Mouse (Mus musculus) liver, embryonic 14 days (tissue): ENCODE data around the gene Parvg. TPM values are rescaled to one million over a fixed set of nuclear protein-coding genes. Genes with fewer than 3 reads are reported as not detected.

Experiments
- polyA plus RNA-seq: library from polyadenylated mRNA; depleted of rRNA; stranded (reverse); fragments of >200 nt; gene quantifications from 2 replicates; pipeline ENCODE4 v1.2.3, GENCODE M21; 2012; rRNA removed

The Parvg gene
- 7.5 and 9.8 TPM in 2 replicates for polyA plus RNA-seq

GRCm38 (mm10) chr15:84323966-84324869 is at the start of gene Parvg:
Parvg (plus strand) TSS chr15:84324026.

Other genes with a start within 250 kb of the Parvg start
- gene Sult4a1, start 218.3 kb upstream of the Parvg start, polyA plus RNA-seq, result 0.06 and 0.07 TPM in 2 replicates
- gene Pnpla5, start 200.9 kb upstream of the Parvg start, polyA plus RNA-seq, result 0.02 and 0.03 TPM in 2 replicates
- gene Pnpla3, start 156.2 kb upstream of the Parvg start, polyA plus RNA-seq, result 3.2 and 4.3 TPM in 2 replicates
- gene Samm50, start 131.8 kb upstream of the Parvg start, polyA plus RNA-seq, result 10.3 and 14.2 TPM in 2 replicates
- 20.0 and 24.9 TPM in 2 replicates for gene Parvb, start 92.0 kb upstream of the Parvg start, polyA plus RNA-seq
- gene Shisal1, start 123.1 kb downstream of the Parvg start, polyA plus RNA-seq, result 0.06 and 0.25 TPM in 2 replicates
- 0.40 and 0.53 TPM in 2 replicates for gene Rtl6, start 233.8 kb downstream of the Parvg start, polyA plus RNA-seq